25 mouse cellular contexts compared by ENCODE assay signal in the genomic region with DNA sequence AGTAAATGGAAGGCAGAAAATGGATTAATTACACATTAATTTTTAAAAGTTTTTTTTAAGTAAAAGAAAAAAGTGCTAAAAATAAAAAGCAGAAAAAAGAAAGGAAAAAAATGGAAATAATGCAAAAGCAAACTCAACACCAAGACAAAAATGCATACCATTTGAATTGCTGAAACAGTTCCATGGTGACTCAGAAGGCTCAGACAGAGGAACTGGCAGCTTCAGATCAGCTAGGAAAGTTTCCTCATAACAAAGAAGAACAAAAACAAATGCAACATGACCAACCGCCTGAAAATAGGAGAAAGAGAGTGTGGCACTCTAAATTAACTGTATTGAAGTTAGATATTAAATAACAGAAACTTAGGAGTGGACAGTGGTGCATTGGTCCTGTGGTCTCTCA.
DNase-seq lines count a peak whose midpoint lies in the region; ATAC-seq and TF ChIP-seq lines count a peak whose summit lies in the region.
"Had no signal": no experiment of that assay in that cellular context is flagged by ENCODE, and none has a peak within 500 bp of the region (broad histone marks: within the 10 kb centered on the region; RNA-seq: fewer than 3 reads in every experiment).

No protein-coding gene starts in this region.

- H3K27ac ChIP-seq in embryonic fibroblast, embryonic 13.5 days (ENCODE audit: insufficient read depth, low read length), result peak overlapping the region; percentile 95
- no peak overlapping the region for H3K27ac ChIP-seq in intestine, embryonic 16.5 days (ENCODE audit: low read length)
- H3K27ac ChIP-seq: embryonic facial prominence, embryonic 13.5 days; embryonic facial prominence, embryonic 15.5 days; gastrocnemius, adult 2 months had no signal

- peaks cover 6% of the 10 kb centered on the region for H3K4me1 ChIP-seq in embryonic fibroblast, embryonic 13.5 days (ENCODE audit: control insufficient read depth, insufficient read depth, low read length)
- H3K4me1 ChIP-seq in intestine, embryonic 16.5 days (ENCODE audit: control insufficient read depth, insufficient read depth, low read length), result no peaks in the 10 kb centered on the region
- H3K4me1 ChIP-seq: embryonic facial prominence, embryonic 13.5 days; embryonic facial prominence, embryonic 15.5 days had no signal

- TF ChIP-seq CTCF in Patski (IDR thresholded peaks at IDR 0.05), result no peak
- TF ChIP-seq CTCF in embryonic fibroblast, embryonic 13.5 days (IDR thresholded peaks at IDR 0.05; ENCODE audit: borderline replicate concordance, insufficient read depth, low read length), result no peak

- 69% methylated on average over 1 of the region's 1 CpGs for WGBS in intestine, embryonic 16.5 days

- no peaks in the 10 kb centered on the region for H3K36me3 ChIP-seq in intestine, embryonic 16.5 days (ENCODE audit: control insufficient read depth, insufficient read depth, low read length)
- H3K36me3 ChIP-seq: embryonic facial prominence, embryonic 13.5 days; embryonic facial prominence, embryonic 15.5 days; G1E had no signal

- POLR2A ChIA-PET in Patski (lab: Charles Lee), result no interaction called here

- H3K27me3 ChIP-seq in Patski, result no peaks in the 10 kb centered on the region
- no peaks in the 10 kb centered on the region for H3K27me3 ChIP-seq in intestine, embryonic 16.5 days (replicated peaks; ENCODE audit: control insufficient read depth, insufficient read depth, low read length)
- H3K27me3 ChIP-seq: CH12.LX; embryonic facial prominence, embryonic 13.5 days; embryonic facial prominence, embryonic 15.5 days had no signal

- no peak overlapping the region for H3K4me3 ChIP-seq in embryonic fibroblast, embryonic 13.5 days (ENCODE audit: insufficient read depth, low read length)
- no peak overlapping the region for H3K4me3 ChIP-seq in intestine, embryonic 16.5 days (ENCODE audit: low read length)
- H3K4me3 ChIP-seq: embryonic facial prominence, embryonic 13.5 days; embryonic facial prominence, embryonic 15.5 days; gastrocnemius, adult 2 months had no signal

- peak; percentile 69 for ATAC-seq in Patski
- ATAC-seq in intestine, embryonic 16.5 days, result no peak
- ATAC-seq: CD4-positive, CD25-positive, alpha-beta regulatory T cell, adult 4 months; forebrain, embryonic 14.5 days; forebrain, embryonic 16.5 days had no signal

- intact Hi-C loops in left cerebral cortex, postnatal 4 days (cut with DNase I), result no loop called here

- CTCF ChIA-PET in Patski (lab: Charles Lee), result interaction anchor here (0.7 kb wide), 1 partner anchor 11 kb away, joined by 3 read pairs; no protein-coding TSS in a partner anchor

- H3K9ac ChIP-seq in intestine, embryonic 16.5 days (ENCODE audit: low read depth, low read length), result no peak overlapping the region
- H3K9ac ChIP-seq: embryonic facial prominence, embryonic 13.5 days; embryonic facial prominence, embryonic 15.5 days had no signal

- no peaks in the 10 kb centered on the region for H3K9me3 ChIP-seq in intestine, embryonic 16.5 days (ENCODE audit: control insufficient read depth, low read length)
- H3K9me3 ChIP-seq: embryonic facial prominence, embryonic 13.5 days; embryonic facial prominence, embryonic 15.5 days; G1E had no signal

- no peak for TF ChIP-seq POLR2A in embryonic fibroblast, embryonic 13.5 days (IDR thresholded peaks at IDR 0.05; ENCODE audit: low read depth, low read length)

- in situ Hi-C loops in Patski (cut with MboI; ENCODE audit: low pct_unique_long_range_greater_than_20kb), result no loop called here

- DNase-seq in 3T3-L1 (ENCODE audit: low read depth, low spot score), result peak; percentile 71
- DNase-seq in Muller cell, postnatal 12 days (ENCODE audit: inconsistent ontology term), result peak; percentile 85
- peak; percentile 12 for DNase-seq in Patski (ENCODE audit: low read depth, low spot score)
- DNase-seq in cerebellum, adult 18-20 months, result no peak
- DNase-seq in left cerebral cortex, postnatal 4 days, result no peak
- DNase-seq in kidney, postnatal 10 days, result no peak
- DNase-seq: adrenal gland, adult 2 months; adrenal gland, postnatal 10 days; adrenal gland, postnatal 25 days; B cell, adult 2 months; cerebellum, adult 11-12 months; cerebellum, adult 8-10 months; cerebellum, adult 9-11 months; cerebellum, postnatal 14 days; cerebellum, postnatal 36 days; gastrocnemius, adult 2 months had no signal

- no peak overlapping the region for H3K4me2 ChIP-seq in intestine, embryonic 16.5 days (ENCODE audit: low read depth, low read length)
- H3K4me2 ChIP-seq: embryonic facial prominence, embryonic 13.5 days; embryonic facial prominence, embryonic 15.5 days had no signal

Comparison
In these comparisons a context has a peak if more than half of its experiments do, and no peak if none do; other contexts are left out.
1. DNase-seq: peak in 3T3-L1 (single experiment), Muller cell, postnatal 12 days (single experiment) and Patski (single experiment); none in cerebellum, adult 18-20 months (0 of 2), left cerebral cortex, postnatal 4 days (single experiment) and kidney, postnatal 10 days (single experiment).